16 mouse cellular contexts compared by ENCODE assay signal in the genomic region with DNA sequence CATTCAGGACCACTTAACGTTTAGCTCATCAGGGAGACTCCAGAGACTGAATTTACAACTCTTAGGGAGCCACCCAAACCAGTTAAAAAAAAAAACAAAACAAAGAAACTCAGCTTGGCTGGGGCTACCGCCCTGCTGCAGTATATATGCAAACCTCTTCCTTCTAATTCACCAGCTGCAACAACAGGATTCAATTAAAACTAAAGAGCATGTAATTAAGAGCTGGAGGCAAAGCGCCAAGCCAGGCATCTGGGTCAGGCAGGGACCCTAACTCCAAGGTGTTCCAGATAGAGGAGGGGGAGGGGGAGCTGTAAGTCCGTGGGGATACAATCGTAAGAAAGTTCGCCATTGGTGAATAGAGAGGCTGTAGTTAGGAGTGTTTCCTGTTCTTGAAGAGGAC. TPM values are rescaled to one million over a fixed set of nuclear protein-coding genes. Genes with fewer than 3 reads are reported as not detected.
DNase-seq lines count a peak whose midpoint lies in the region; ATAC-seq and TF ChIP-seq lines count a peak whose summit lies in the region.
"Had no signal": no experiment of that assay in that cellular context is flagged by ENCODE, and none has a peak within 500 bp of the region (broad histone marks: within the 10 kb centered on the region; RNA-seq: fewer than 3 reads in every experiment).

No protein-coding gene starts in this region.

- no peak overlapping the region for H3K9ac ChIP-seq in liver, adult 2 months (ENCODE audit: low read depth, low read length)
- H3K9ac ChIP-seq in liver, embryonic 12.5 days, result no peak overlapping the region
- H3K9ac ChIP-seq in embryonic facial prominence, embryonic 15.5 days, result no peak overlapping the region
- H3K9ac ChIP-seq in neural tube, embryonic 14.5 days (replicated peaks; ENCODE audit: low read depth, low read length), result no peak overlapping the region
- H3K9ac ChIP-seq: midbrain, embryonic 15.5 days had no signal

- H3K4me2 ChIP-seq in liver, embryonic 12.5 days, result no peak overlapping the region
- peak overlapping the region; percentile 10; the same call in 1 of the 2 replicates for H3K4me2 ChIP-seq in embryonic facial prominence, embryonic 15.5 days (replicated peaks)
- peak overlapping the region; percentile 0; the same call in 1 of the 2 replicates for H3K4me2 ChIP-seq in neural tube, embryonic 14.5 days (ENCODE audit: low read depth, low read length)
- H3K4me2 ChIP-seq: midbrain, embryonic 15.5 days had no signal

- no peak for ATAC-seq in liver, embryonic 12.5 days
- no peak for ATAC-seq in embryonic facial prominence, embryonic 15.5 days (ENCODE audit: insufficient number of reproducible peaks, low FRiP score, low TSS enrichment, low read depth)
- peak; percentile 71; the same call in 1 of the 2 replicates for ATAC-seq in neural tube, embryonic 14.5 days (ENCODE audit: low read depth)
- ATAC-seq in frontal cortex, adult (ENCODE audit: low TSS enrichment), result no peak
- ATAC-seq: midbrain, embryonic 15.5 days; Patski had no signal

- DNase-seq in liver, adult 2 months (ENCODE audit: extremely low read depth, low read depth, low spot score), result no peak
- peak; percentile 59 for DNase-seq in brain, embryonic 14.5 days (ENCODE audit: low read depth)
- no peak for DNase-seq in layer of hippocampus, adult 2 months (ENCODE audit: low spot score in 2 of 2)
- DNase-seq: cerebellum, adult 9-10 months; embryo, embryonic 11 days; heart, postnatal 36 days; kidney, adult 18-20 months; right cerebral cortex, postnatal 25 days; thymus, adult 18-20 months had no signal

- TF ChIP-seq CTCF in liver, adult 2 months (IDR thresholded peaks at IDR 0.05; ENCODE audit: low read depth, low read length), result no peak
- no peak for TF ChIP-seq CTCF in brain, embryonic 14.5 days (IDR thresholded peaks at IDR 0.05; ENCODE audit: borderline replicate concordance, extremely low read depth, insufficient read depth, insufficient read length)
- TF ChIP-seq CTCF in layer of hippocampus, adult 2 months (conservative IDR thresholded peaks at IDR 0.05), result no peak

- H3K4me3 ChIP-seq in liver, adult 2 months (ENCODE audit: insufficient read depth, low read depth, low read length), result no peak overlapping the region
- H3K4me3 ChIP-seq in liver, embryonic 12.5 days, result no peak overlapping the region
- no peak overlapping the region for H3K4me3 ChIP-seq in embryonic facial prominence, embryonic 15.5 days (replicated peaks)
- H3K4me3 ChIP-seq in neural tube, embryonic 14.5 days (ENCODE audit: low read depth, low read length), result no peak overlapping the region
- H3K4me3 ChIP-seq in layer of hippocampus, adult 2 months, result no peak overlapping the region
- H3K4me3 ChIP-seq: midbrain, embryonic 15.5 days had no signal

- no peaks in the 10 kb centered on the region for H3K79me2 ChIP-seq in liver, adult 2 months (ENCODE audit: control insufficient read depth, insufficient read depth, low read length)

- H3K4me1 ChIP-seq in liver, adult 2 months (ENCODE audit: control insufficient read depth, insufficient read depth, low read length), result peaks cover 5% of the 10 kb centered on the region; the same call in 1 of the 2 replicates
- no peaks in the 10 kb centered on the region for H3K4me1 ChIP-seq in liver, embryonic 12.5 days
- H3K4me1 ChIP-seq in embryonic facial prominence, embryonic 15.5 days, result peaks cover 8% of the 10 kb centered on the region
- peaks cover 6% of the 10 kb centered on the region; the same call in 1 of the 2 replicates for H3K4me1 ChIP-seq in neural tube, embryonic 14.5 days (ENCODE audit: control insufficient read depth, insufficient read depth, low read length)
- H3K4me1 ChIP-seq: midbrain, embryonic 15.5 days had no signal

- H3K36me3 ChIP-seq in liver, adult 2 months (ENCODE audit: control insufficient read depth, insufficient read depth, low read length), result no peaks in the 10 kb centered on the region
- no peaks in the 10 kb centered on the region for H3K36me3 ChIP-seq in liver, embryonic 12.5 days
- no peaks in the 10 kb centered on the region for H3K36me3 ChIP-seq in embryonic facial prominence, embryonic 15.5 days
- no peaks in the 10 kb centered on the region for H3K36me3 ChIP-seq in neural tube, embryonic 14.5 days (ENCODE audit: control insufficient read depth, insufficient read depth, low read length)
- H3K36me3 ChIP-seq: midbrain, embryonic 15.5 days had no signal

- no peaks in the 10 kb centered on the region for H3K27me3 ChIP-seq in liver, adult 2 months (ENCODE audit: control insufficient read depth, insufficient read depth, low read length)
- no peaks in the 10 kb centered on the region for H3K27me3 ChIP-seq in liver, embryonic 12.5 days (replicated peaks)
- H3K27me3 ChIP-seq in embryonic facial prominence, embryonic 15.5 days, result no peaks in the 10 kb centered on the region
- no peaks in the 10 kb centered on the region for H3K27me3 ChIP-seq in neural tube, embryonic 14.5 days (ENCODE audit: control insufficient read depth, insufficient read depth, low read length)
- H3K27me3 ChIP-seq: midbrain, embryonic 15.5 days; Patski had no signal

- 81% methylated on average over 6 of the region's 6 CpGs for WGBS in liver, adult 2 months
- 41% methylated on average over 6 of the region's 6 CpGs for WGBS in liver, embryonic 12.5 days (ENCODE audit: insufficient replicate concordance)
- WGBS in embryonic facial prominence, embryonic 15.5 days, result 21% methylated on average over 6 of the region's 6 CpGs
- 14% methylated on average over 6 of the region's 6 CpGs for WGBS in neural tube, embryonic 14.5 days

- no peak for TF ChIP-seq POLR2A in liver, adult 2 months (IDR thresholded peaks at IDR 0.05; ENCODE audit: extremely low read depth, insufficient read depth, low read length)
- TF ChIP-seq POLR2A in brain, embryonic 14.5 days (IDR thresholded peaks at IDR 0.05; ENCODE audit: borderline replicate concordance, extremely low read depth, insufficient read depth, insufficient read length, poor library complexity, severe bottlenecking), result no peak

- 0 out of 2 replicates have a peak, but pooled peaks cover 5% of the 10 kb centered on the region for H3K9me3 ChIP-seq in liver, embryonic 12.5 days (replicated peaks)
- no peaks in the 10 kb centered on the region for H3K9me3 ChIP-seq in embryonic facial prominence, embryonic 15.5 days (replicated peaks)
- H3K9me3 ChIP-seq in neural tube, embryonic 14.5 days (ENCODE audit: control insufficient read depth, low read length), result no peaks in the 10 kb centered on the region
- H3K9me3 ChIP-seq: midbrain, embryonic 15.5 days had no signal

- 0 out of 2 replicates have a peak overlapping the region, but pooled peaks have one; percentile 7 for H3K27ac ChIP-seq in liver, adult 2 months (replicated peaks; ENCODE audit: insufficient read depth, low read depth, low read length)
- H3K27ac ChIP-seq in liver, embryonic 12.5 days, result no peak overlapping the region
- no peak overlapping the region for H3K27ac ChIP-seq in embryonic facial prominence, embryonic 15.5 days (replicated peaks)
- H3K27ac ChIP-seq in neural tube, embryonic 14.5 days (ENCODE audit: low read depth, low read length), result no peak overlapping the region
- H3K27ac ChIP-seq in layer of hippocampus, adult 2 months, result no peak overlapping the region
- H3K27ac ChIP-seq: macrophage; midbrain, embryonic 15.5 days had no signal

RNA-seq across cellular contexts. Expression of gene Plbd1, which starts 15.5 kb away (rescaled TPM):
- total RNA-seq in liver, adult 2 months (2014; rRNA removed), result 30.5 and 53.5 TPM in 2 replicates
- 27.5 and 31.4 TPM in 2 replicates for polyA plus RNA-seq in liver, adult 2 months (2012; rRNA removed)
- polyA plus RNA-seq in liver, embryonic 12.5 days (2016; fragmentation: Nextera tagmentation; extraction: Ambion mirVana), result 1.7 and 2.0 TPM in 2 replicates
- 0.72 and 1.2 TPM in 2 replicates for polyA plus RNA-seq in brain, embryonic 14.5 days (2012; rRNA removed)
- 30.3 and 31.6 TPM in 2 replicates for polyA plus RNA-seq in embryonic facial prominence, embryonic 15.5 days (2015; fragmentation: Nextera tagmentation; extraction: Ambion mirVana)
- polyA plus RNA-seq in neural tube, embryonic 14.5 days (2014; fragmentation: Nextera tagmentation; extraction: Ambion mirVana), result 0.30 and 0.52 TPM in 2 replicates
- under 1 TPM; 0.33 to 0.34 TPM for total RNA-seq in layer of hippocampus, adult 2 months (2021)
- polyA plus RNA-seq: Patski had no signal
